Mouse (Mus musculus): ENCODE results near the gene Olfr643. TPM values are rescaled to one million over a fixed set of nuclear protein-coding genes. Genes with fewer than 3 reads are reported as not detected.
"Not testable (repeated sequence)": the region's sequence is repeated elsewhere in the genome, so short reads cannot be mapped to it uniquely, and the experiment has no call there.

Gene Olfr643
- total RNA-seq, 1 experiment from 2014 or later, result not detected

DNA sequence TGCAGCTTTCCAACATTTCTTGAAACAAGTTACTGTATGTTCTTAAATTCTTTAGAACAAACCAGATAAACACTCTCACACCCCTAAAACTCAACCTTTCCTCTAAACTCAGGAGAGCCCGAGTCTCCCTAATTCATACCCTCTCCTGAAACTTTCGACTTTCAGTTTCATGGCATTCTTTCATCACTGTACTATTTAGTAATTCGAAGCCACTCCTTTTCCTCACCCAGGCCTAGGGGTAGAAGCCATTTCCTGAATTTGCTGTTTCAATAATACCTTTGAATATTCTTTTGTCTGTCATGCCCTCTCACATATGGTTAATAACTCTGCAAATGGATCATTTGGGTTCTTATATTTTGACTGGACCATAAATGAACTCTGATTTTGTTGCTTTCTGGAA lies 110.2 kb downstream of the Olfr643 start:
- no peak for ATAC-seq (replicated peaks; ENCODE audit: insufficient number of reproducible peaks, low FRiP score, low TSS enrichment, poor library complexity, severe bottlenecking)

DNA sequence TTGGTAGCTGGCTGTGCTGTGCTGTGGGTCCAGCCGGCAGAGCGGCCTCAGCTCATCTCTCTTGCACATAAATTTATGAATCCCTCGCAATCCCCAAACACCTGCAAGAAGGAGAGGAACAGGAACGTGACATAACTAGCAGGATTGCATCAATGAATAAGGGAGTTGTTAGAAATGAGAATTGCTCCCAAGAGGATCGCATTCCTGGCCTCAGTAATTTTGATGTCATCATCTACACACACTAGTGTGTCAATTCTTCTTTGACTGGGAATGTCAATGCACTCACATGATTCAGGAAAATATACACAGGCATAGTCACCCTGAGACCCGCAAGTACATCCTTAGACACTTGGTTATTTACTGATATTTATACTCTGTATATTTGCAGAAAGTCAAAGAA lies 111.7 kb downstream of the Olfr643 start, which contains the start of gene Olfr640:
TSS of gene Olfr640 (minus strand) at position 101 of the 400 bp plus-strand sequence.
- ATAC-seq (replicated peaks; ENCODE audit: insufficient number of reproducible peaks, low FRiP score, low TSS enrichment, poor library complexity, severe bottlenecking), result no peak

DNA sequence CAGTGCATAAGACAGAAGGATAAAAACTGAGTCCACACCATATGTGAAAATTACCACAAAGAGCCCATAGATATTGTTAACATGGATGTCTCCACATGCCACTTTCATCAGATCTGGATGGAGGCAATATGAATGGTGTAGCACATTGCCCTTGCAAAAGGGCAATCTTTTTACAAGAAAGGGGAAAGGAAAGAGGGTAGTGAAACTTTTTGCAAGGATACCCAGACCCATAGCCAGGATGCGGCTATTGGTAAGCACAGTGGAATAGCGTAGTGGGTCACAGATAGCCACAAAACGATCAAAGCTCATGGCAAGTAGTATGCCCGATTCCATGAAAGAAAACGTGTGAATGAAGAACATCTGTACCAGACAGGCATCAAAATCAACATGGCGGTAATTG lies 115.6 kb downstream of the Olfr643 start:
- ATAC-seq (replicated peaks; ENCODE audit: insufficient number of reproducible peaks, low FRiP score, low TSS enrichment, poor library complexity, severe bottlenecking), result no peak

DNA sequence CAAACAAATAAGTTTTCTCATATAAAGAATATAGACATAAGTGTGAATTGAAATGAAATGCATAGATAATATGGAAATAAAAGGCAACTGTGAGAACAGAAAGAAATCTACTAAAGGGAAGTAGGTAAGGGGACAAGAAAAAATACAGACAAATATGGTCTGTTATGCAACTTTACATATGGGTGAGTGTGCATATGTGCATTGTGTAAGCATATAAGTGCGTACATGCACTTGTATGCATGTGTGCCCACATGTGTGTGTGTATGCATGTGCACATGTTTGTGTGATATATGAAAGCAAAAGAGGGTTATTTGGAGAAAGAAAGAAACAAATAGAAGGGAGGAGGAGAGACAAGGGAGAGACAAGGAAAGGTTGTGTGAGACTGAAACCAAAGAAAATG lies 118.3 kb downstream of the Olfr643 start:
- no peak for ATAC-seq (replicated peaks; ENCODE audit: insufficient number of reproducible peaks, low FRiP score, low TSS enrichment, poor library complexity, severe bottlenecking)

DNA sequence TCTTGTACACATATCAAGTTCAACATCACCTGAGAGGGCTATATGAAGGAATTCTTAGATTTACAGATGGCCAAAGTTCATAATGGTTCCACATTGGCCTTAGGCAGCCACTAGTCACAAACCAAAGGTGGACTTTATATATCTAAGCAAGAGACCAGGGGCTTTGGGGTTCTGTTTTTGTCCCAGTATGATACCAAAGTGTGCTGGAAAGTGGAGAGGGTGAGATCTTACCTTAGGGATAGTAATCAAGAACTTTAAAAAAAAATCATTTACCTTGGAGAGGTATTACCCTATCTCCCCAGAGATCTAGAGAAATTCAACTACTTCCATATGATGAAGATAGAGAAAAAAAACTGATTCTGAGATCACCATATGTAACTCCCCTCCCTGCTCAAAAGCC lies 120.0 kb downstream of the Olfr643 start, which contains the start of gene Olfr639:
TSS of gene Olfr639 (minus strand) at position 101 of the 400 bp plus-strand sequence.
- no peak for ATAC-seq (replicated peaks; ENCODE audit: insufficient number of reproducible peaks, low FRiP score, low TSS enrichment, poor library complexity, severe bottlenecking)

DNA sequence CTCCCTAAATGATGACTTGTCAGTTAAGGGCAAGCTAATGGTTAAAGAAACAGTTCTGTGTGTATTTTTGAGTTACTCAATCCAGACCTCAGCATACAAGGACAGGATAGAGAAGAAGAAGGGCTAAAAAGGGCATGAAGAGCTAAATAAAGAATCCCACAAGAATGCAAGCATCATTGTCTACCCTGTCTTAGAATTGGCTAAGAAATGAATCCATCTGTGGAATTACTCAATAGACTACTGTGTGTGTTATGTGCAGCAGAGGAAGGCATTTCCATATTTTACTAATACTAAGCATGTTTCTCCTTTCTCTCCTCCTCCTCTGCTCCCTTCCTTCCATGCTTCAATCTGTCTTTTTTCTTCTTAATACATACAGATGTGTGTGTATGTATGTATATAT lies 138.1 kb downstream of the Olfr643 start:
- ATAC-seq (replicated peaks; ENCODE audit: insufficient number of reproducible peaks, low FRiP score, low TSS enrichment, poor library complexity, severe bottlenecking), result no peak

DNA sequence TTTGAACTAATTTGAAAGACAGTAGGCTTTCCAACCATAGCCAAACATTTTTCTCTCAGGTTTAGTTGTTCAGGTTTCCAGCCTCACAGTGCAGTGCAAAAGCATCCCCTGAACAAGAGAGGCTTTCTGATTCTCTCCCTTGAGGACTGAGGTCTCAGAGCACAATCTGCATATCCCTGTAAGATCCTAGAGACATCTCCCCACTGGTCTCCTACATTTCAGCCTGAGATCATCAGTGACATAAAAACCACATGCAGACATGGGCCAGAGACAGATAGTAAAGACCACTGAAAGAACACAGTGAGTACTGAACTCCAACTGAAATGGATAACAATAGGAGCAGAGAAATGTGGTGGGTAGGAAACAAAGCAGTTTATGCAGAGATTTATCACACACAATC lies 138.8 kb downstream of the Olfr643 start, which contains the start of gene Olfr638:
TSS of gene Olfr638 (plus strand) at position 301 of the 400 bp plus-strand sequence.
- ATAC-seq (replicated peaks; ENCODE audit: insufficient number of reproducible peaks, low FRiP score, low TSS enrichment, poor library complexity, severe bottlenecking), result no peak

DNA sequence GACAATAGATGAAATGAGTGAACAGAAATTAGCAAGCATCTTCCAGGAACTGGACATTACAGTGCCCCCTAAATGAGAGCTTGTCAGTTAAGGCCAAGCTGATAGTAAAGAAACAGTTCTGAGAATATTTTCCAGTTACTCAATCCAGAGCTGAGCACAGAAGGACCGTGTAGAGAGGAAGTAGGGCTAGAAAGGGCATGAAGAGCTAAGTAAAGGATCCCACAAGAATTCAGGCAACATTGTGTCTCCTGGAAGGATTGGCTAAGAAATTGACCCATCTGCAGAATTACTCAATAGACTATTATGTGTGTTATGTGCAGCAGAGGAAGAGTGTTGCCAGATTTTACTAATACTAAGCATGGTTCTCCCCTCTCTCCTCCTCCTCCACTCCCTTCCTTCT lies 165.4 kb downstream of the Olfr643 start:
- no peak for ATAC-seq (replicated peaks; ENCODE audit: insufficient number of reproducible peaks, low FRiP score, low TSS enrichment, poor library complexity, severe bottlenecking)

DNA sequence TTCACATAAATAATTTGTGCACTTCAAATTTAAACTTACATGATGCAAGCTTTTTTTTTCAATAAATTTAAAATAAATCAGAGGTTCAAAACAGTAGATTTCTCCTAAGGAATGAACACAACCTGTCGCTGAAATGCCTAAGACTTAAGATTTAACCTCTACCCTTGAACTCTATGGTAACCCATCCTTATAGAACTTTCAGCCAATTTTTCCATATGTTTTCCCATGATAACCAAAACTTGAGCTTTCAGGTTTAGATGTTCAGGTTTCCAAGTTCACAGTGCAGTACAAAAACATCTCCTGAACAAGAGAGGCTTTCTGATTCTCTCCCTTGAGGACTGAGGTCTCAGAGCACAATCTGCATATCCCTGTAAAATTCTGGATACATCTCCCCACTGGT lies 166.4 kb downstream of the Olfr643 start, which contains the start of gene Olfr635:
TSS of gene Olfr635 (plus strand) at position 301 of the 400 bp plus-strand sequence.
- ATAC-seq (replicated peaks; ENCODE audit: insufficient number of reproducible peaks, low FRiP score, low TSS enrichment, poor library complexity, severe bottlenecking), result no peak

DNA sequence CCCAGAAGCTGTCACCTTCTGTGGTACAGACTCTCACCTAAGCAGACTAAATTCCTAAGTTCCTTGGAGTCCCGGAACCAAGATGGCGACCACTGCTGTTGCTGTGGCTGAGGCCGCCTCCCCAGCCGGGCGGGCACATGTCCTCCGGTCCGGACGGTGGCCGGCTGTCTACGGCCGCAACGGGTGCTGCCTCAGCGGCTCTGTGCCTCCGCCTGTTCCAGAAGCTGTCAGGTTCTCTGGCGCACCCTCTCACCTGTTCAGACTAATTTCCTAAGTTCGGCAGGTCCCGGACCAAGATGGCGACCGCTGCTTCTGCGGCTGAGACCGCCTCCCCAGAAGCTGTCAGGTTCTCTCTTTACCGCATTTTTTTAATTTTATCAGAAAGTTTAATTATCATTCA lies 170.3 kb downstream of the Olfr643 start:
- not testable (repeated sequence) for ATAC-seq (replicated peaks; ENCODE audit: insufficient number of reproducible peaks, low FRiP score, low TSS enrichment, poor library complexity, severe bottlenecking)

Other genes starting within 250 kb of the Olfr643 start
- not detected in 3 replicates for gene Olfr64, start 242.9 kb downstream of the Olfr643 start, total RNA-seq (2017)
- not detected in 3 replicates for gene Olfr65, start 233.9 kb downstream of the Olfr643 start, total RNA-seq (2017)
- not detected in 3 replicates for gene Olfr631, start 208.6 kb downstream of the Olfr643 start, total RNA-seq (2017)
- not detected in 3 replicates for gene Olfr632, start 203.1 kb downstream of the Olfr643 start, total RNA-seq (2017)
- gene Olfr633, start 193.0 kb downstream of the Olfr643 start, total RNA-seq (2017), result not detected in 3 replicates
- gene Olfr635, start 166.3 kb downstream of the Olfr643 start, total RNA-seq (2017), result 0.11 TPM in 1 of 3 replicates, not detected in the others
- not detected in 3 replicates for gene Olfr638, start 138.7 kb downstream of the Olfr643 start, total RNA-seq (2017)
- not detected in 3 replicates for gene Olfr639, start 120.1 kb downstream of the Olfr643 start, total RNA-seq (2017)
- not detected in 3 replicates for gene Olfr640, start 111.8 kb downstream of the Olfr643 start, total RNA-seq (2017)
- gene Olfr641, start 102.0 kb downstream of the Olfr643 start, total RNA-seq (2017), result not detected in 3 replicates
- gene Olfr642, start 84.7 kb downstream of the Olfr643 start, total RNA-seq (2017), result not detected in 3 replicates
- not detected in 3 replicates for gene 4930516K23Rik, start 76.0 kb downstream of the Olfr643 start, total RNA-seq (2017)
- not detected in 3 replicates for gene Olfr644, start 65.5 kb downstream of the Olfr643 start, total RNA-seq (2017)
- gene Olfr645, start 51.9 kb downstream of the Olfr643 start, total RNA-seq (2017), result not detected in 3 replicates
- not detected in 3 replicates for gene Olfr646, start 32.5 kb downstream of the Olfr643 start, total RNA-seq (2017)
- gene Ubqln5, start 7.6 kb downstream of the Olfr643 start, total RNA-seq (2017), result not detected in 3 replicates
- gene Ubqln3, start 5.9 kb upstream of the Olfr643 start, total RNA-seq (2017), result 0.21 TPM in 1 of 3 replicates, not detected in the others
- not detected in 3 replicates for gene Ubqlnl, start 13.2 kb upstream of the Olfr643 start, total RNA-seq (2017)
- gene Olfm5, start 27.4 kb upstream of the Olfr643 start, total RNA-seq (2017), result not detected in 3 replicates
- gene Olfr648, start 46.0 kb upstream of the Olfr643 start, total RNA-seq (2017), result not detected in 3 replicates
- gene Olfr649, start 58.6 kb upstream of the Olfr643 start, total RNA-seq (2017), result not detected in 3 replicates
- gene Trim6, start 81.4 kb upstream of the Olfr643 start, total RNA-seq (2017), result 0.21 to 1.6 TPM in 2 of 3 replicates, not detected in the other
- gene Trim34a, start 107.1 kb upstream of the Olfr643 start, total RNA-seq (2017), result 41.8 to 60.5 TPM (median 42.8 TPM) in 3 replicates
- gene Trim5, start 150.7 kb upstream of the Olfr643 start, total RNA-seq (2017), result 16.7 to 39.3 TPM (median 25.4 TPM) in 3 replicates
- gene Trim12a, start 178.1 kb upstream of the Olfr643 start, total RNA-seq (2017), result 151 to 341 TPM (median 152 TPM) in 3 replicates
- gene Trim34b, start 192.1 kb upstream of the Olfr643 start, total RNA-seq (2017), result 1.6 to 6.2 TPM (median 1.8 TPM) in 3 replicates
- gene Trim12c, start 216.0 kb upstream of the Olfr643 start, total RNA-seq (2017), result 38.3 to 79.6 TPM (median 51.5 TPM) in 3 replicates
- 23.5 to 27.5 TPM (median 27.2 TPM) in 3 replicates for gene Trim30b, start 232.5 kb upstream of the Olfr643 start, total RNA-seq (2017)

Measured in monocyte, adult 5-6 weeks (primary cell).